Mouse (Mus musculus): ENCODE measurements around the gene Adamtsl1.

Gene Adamtsl1

DNA sequence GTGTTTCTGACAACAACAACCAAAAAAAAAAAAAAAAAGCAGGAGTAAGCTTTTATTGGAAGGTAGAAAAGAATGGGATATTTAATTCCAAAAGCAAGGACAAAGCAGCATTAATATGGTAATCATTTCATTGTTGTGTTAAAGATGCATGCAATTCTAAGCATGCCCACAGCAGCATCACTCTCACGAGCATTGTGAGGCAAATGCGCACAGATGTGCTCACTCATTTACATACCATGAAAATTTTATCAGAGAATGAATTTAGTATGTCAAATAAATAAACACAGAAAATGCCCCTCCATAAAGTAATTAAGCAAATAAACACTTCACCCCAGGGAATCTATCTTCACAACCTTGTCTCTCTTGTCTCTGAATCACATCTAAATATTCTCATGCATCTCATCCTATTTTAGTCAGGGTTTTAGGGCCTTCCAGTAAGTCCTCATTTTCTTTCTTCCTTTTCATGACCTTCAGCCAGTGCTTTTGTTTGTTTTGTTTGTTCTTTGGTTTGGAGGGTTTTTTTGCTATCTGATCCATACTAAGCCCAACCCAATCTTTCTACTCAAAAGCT is 728.0 kb downstream of the Adamtsl1 start:
- DNase-seq = no peak

DNA sequence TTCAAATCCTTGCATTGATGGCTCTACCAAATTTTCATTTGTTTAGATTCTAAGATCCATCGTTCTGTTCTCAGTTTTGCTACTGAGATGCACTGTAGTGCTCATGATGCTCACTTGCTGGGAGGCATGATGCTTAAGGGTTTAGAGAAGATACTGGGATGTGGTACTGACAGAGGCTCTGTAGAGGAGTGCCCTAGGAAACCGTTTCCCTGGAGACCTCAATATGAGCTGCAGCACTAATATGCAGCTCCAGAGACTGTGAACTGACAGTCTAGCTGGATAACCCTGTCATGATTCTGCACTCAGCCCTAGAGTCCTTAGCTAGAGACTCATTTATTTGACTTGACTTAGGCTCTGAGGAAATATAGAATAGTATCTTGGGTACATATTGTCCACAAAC is 756.1 kb downstream of the Adamtsl1 start:
- DNase-seq = no peak

DNA sequence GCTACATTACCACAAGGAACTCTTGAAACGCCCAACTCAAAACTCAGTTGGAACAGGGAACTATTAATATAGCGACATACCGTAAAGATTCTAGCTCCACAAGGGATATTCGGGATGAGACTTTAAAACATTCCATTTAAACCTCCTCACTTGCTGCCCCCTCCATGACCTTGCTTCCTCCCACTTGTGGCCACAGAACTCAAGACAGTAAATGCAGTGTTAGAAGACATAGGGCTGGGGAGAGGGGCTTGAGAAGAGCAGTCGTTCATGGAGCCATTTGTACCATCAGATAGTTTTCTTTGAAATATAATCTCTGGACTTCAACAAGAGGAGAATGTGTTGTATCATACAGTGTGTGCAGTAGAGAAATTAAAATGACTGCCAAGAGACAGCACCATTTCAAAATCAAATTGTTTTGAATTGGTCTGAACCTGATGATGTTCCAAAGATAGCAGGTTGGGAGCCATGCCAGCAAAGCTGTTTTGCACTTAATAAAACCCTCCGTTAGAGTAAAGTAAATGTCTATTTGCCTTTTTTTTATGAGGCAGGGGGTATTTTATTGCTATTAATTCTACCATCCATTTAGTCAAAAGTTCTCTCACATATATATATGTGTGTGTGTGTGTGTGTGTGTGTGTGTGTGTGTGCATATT is 759.9 kb downstream of the Adamtsl1 start:
- no peak for DNase-seq

- no peak for DNase-seq
Measured at GRCm38 (mm10) chr4:86274663-86275062, 760.7 kb downstream of the Adamtsl1 start.

- DNase-seq = no peak
Measured at GRCm38 (mm10) chr4:86276021-86276813, 762.2 kb downstream of the Adamtsl1 start.

DNA sequence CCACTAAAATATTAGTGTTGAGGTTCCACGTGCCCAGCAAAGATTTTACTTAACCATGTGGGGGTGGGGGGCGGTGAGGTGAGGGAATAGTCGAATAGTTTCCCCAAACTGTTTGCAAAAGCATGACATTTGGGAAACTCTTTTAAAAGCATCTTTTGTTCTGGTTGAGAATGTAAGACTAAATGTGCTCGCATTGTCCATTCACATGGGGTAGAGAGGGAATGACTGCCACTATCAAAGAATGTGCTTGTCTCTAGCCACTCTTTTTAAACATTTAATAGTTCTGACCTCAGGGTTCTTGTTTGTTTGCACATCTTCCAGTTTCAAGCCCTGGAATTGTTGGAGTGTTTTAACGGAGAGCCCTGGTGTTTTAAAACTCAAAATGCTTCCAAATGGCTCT is 764.6 kb downstream of the Adamtsl1 start:
- no peak for DNase-seq

GRCm38 (mm10) chr4:86286572-86286971 is 772.6 kb downstream of the Adamtsl1 start:
- DNase-seq = no peak

GRCm38 (mm10) chr4:86288264-86288663 is 774.3 kb downstream of the Adamtsl1 start:
- DNase-seq = no peak

GRCm38 (mm10) chr4:86289511-86290273 is 775.7 kb downstream of the Adamtsl1 start:
- no peak for DNase-seq

- DNase-seq = no peak
Measured at GRCm38 (mm10) chr4:86294828-86295251, 780.9 kb downstream of the Adamtsl1 start.

- no peak for DNase-seq
Measured at GRCm38 (mm10) chr4:86301469-86301868, 787.5 kb downstream of the Adamtsl1 start.

DNA sequence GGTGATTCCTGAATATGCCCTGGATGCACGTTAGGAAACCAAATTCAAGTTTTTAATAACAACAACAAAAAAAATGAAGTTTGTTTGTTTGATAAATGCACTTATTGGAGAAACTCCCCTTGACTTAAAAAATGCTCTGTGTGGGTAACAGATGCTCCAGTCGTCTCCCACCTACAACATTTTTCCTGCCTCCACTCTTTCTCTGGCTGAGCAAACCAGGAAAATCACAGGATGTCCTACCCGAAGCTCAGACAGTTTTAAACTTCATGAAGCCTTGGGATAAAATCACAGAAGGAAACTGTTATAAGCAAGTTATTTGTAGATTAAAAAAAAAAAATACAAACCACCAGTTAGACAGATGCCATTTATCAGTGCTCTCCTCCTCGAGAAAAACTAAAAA is 788.1 kb downstream of the Adamtsl1 start:
- no peak for DNase-seq

GRCm38 (mm10) chr4:86306753-86307152 is 792.8 kb downstream of the Adamtsl1 start:
- no peak for DNase-seq

DNA sequence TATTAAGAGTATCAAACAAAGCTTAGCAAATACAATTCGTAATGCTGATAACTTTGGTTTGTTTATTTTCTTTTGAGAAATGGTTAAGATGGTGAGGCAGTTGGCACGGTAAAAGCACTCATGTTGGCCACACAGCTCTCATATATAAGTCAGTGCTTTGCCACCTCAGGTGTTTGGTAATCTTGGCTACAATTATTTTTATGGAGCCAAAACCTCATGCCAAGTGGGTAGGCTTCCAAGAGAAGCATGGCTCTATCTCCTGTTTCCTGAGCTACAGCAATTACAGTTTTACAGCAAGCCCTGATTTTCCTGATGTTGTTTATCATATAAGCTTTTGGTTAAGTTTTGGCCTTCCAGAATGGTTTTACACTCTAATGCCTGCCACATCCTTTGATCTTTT is 795.2 kb downstream of the Adamtsl1 start:
- DNase-seq = no peak

DNA sequence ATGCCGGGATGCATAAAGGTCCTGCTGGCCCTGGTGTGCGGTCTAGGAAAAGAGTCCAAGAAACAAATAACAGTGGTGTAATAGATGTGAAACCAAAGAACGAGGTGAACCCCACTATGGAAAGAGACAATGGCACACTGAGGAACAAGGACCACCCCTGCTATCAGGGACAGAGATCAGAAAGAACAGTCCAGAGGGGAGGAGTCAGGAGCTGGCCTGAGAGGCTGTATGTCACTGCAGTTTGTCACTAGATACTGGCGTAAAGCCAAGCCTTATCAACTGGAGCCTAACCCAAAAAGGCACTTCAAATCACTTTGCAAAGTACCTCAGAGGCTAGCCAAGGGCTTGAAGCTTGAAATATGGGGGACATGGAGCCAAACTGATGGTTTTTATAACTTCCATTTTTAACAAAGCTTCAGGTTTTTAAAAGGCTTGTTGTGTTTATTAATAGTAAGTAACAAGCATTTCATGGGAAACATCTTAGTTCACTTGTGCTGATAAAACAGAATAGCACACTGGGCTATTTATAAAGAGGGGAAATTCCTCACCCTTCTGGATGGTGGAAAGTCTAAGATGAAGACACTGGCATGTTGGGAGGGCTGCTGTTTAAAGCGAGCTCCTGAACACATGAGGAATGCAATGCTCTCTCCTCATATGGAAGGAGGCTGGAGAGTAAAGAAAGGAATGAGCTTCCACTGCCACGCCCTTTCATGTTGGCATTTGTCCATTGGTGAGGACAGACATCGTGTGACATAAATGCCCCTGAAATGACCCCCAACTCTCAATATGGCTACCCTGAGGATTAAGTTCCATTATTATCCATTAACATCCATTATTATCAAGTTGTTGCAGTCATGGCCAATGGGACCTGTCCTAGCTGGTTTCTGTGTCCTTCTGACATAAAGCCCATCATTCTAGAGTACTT is 797.1 kb downstream of the Adamtsl1 start:
- peak; percentile 35 for DNase-seq

GRCm38 (mm10) chr4:86312366-86312765 is 798.4 kb downstream of the Adamtsl1 start:
- DNase-seq = no peak

DNA sequence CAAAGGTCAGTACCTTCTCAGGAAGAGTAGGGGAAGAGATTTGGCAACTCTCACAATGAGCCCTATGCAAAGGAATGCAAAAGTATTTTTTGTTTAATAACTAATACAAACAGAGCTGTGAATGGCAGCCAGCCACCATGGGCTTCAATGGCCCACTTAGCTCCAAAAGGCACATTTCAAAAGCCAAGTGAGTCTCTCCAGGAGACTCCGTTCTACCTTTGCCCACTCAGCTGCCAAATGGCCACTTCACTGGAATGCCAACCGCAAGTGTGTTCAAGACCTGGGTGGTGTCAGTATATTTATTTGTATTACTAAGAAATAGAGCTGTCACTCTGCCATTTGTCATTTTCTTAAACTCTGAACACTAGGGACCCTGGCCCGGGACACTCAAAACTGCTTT is 800.5 kb downstream of the Adamtsl1 start:
- no peak for DNase-seq

DNA sequence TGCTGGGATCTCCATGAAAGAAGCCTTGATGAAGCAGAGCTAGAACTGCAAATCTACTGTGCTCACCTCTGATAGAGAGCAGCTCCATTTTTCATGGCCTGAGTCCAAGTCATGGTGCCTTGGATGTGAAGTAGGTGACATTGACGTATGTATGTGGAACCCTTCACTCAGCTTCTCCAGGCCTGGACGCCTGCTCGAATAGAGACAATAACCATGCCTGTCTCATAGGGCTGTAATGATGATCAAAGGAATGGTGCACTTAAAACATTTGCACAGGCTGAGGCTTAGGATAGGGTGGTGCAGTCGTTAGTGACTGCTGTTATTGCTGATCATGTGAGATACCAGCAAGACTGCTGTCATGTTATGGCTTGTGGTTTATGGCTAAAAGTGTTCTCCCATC is 801.1 kb downstream of the Adamtsl1 start:
- no peak for DNase-seq

DNA sequence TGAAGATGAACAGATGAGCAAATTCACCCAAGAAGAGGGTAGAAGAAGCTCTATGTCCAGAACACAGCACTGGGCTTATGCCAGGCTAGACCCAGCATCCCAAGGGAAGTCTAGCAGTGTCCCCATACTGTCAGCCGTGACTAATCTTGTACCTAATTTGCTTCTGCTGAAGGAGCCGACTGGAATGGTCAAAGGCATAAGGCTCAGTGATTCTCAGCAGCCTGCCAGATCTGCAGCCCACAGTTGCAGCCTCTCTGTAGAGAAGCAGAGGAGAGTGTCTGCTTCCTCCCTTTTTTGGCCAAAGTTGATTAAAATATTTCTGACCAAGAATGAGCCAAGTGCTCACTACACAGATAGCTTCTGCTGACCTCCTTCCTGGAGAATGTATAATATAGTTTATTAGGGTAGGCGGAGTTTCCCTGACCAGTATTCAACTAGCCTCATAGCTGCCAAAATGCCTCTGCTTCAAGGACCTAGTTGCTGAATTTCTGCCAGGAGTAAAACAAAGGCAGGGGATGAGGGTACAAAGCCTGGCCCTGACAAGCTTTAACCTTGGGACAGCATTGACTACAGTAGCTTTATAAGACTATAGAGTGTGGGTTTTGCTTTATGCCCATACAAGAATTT is 804.1 kb downstream of the Adamtsl1 start:
- DNase-seq = no peak

DNA sequence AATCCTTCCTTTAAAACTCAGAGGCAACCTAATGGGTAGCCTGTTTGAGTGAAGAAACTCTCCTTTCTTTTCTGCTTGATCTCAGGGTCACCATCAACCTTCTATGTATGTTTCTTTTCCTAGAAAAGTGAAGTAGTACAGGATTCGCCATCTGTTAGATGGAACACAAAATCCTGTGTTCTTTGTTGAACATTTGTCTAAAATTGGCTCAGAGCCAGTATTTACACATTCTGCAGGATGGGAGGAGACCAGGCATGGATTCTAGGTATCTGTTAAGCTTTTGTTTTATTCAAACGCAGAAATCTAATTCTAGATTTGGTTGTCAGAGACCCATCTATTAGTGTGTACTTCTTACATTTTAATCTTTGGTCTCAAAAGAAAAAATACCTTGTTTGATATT is 811.4 kb downstream of the Adamtsl1 start:
- DNase-seq = no peak

GRCm38 (mm10) chr4:86326003-86326402 is 812.0 kb downstream of the Adamtsl1 start:
- no peak for DNase-seq

DNA sequence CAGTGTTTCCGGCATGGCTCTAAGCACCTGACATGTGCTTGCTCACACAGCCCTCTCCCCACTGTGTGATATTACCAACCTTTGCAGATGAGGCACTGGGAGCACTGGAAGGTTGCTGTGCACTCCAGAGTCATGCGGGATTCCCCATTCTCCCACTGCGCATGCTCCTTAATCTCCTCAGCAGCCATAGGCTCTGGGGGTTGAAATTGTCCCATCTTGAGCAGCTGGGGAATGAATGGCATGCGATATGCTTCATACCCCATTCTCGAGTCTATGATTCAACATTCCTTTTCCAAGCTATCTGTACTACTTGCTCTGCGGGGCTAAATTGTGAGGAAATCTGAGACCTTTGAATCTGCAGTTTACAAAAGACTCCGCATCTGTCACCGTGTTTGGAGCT is 812.7 kb downstream of the Adamtsl1 start:
- DNase-seq = no peak

All from kidney, adult 11 months (tissue).